Mouse (Mus musculus) left cerebral cortex, postnatal 36 days (tissue): ENCODE measurements around the gene Hpca. TPM values are rescaled to one million over a fixed set of nuclear protein-coding genes. Genes with fewer than 3 reads are reported as not detected.

Source experiments
- DNase-seq, 2 experiments: peaks; one replicate each; pipeline ENCODE4 v3.0.0; 2021 to 2022; ENCODE audit warnings: low spot score in 2 of 2, mixed read lengths in 1 of 2
- intact Hi-C: fragments of 180-260 bp; cut with DNase I; formaldehyde crosslinking; loops from one replicate; pipeline ENCODE4 v1.15.1; 2025
- total RNA-seq, 2 experiments: library from RNA; stranded (reverse); gene quantifications; 2 replicates each; pipeline ENCODE4 v1.2.3; 2021

Hpca gene
- total RNA-seq, 2 experiments from 2014 or later, result 656 to 793 TPM

DNA sequence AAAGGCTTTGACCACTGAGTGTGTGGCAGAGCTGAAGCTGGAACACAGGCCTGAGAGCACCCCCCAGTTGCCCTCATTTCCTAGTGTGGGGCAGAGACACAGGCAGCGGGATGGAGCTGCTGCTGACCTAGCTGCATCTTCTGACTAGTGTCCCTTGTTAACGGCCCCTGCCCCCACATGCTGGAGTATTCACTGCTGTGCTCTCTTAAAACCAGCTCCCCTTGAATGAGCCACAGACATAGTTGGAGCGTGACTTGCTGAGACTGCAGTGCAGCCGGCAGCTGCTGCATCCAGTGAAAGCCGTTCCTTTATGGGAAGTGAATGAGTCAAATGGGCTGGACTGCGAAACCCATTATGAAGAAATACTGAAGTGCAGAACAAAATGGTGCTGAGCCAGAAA lies 40.3 kb downstream of the Hpca start:
- DNase-seq, result no peak
- intact Hi-C loops, result loop anchor here (5.0 kb wide), 2 partner anchors 124 to 174 kb away; no protein-coding TSS in a partner anchor

DNA sequence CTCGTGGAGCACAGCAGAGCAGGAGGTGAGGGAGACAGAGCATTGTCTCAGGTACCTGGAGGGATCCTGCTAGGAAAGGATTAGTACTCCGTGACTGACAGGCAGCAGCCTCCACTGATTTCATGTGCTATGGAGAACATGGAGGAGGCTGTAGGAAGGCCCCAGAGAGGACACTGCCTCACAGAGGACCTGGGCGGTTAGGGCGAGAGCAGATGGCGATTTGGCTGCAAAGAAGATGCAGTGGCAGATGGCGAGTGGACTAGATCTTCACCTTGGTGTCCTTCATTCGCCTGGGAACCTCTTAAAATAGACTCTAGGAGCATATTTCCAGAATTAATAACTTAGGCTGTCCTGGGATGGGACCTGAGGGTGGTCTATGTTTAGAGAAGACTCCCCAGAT lies 40.8 kb downstream of the Hpca start:
- DNase-seq, result no peak
- intact Hi-C loops, result loop anchor here (5.0 kb wide), 2 partner anchors 124 to 174 kb away; no protein-coding TSS in a partner anchor

DNA sequence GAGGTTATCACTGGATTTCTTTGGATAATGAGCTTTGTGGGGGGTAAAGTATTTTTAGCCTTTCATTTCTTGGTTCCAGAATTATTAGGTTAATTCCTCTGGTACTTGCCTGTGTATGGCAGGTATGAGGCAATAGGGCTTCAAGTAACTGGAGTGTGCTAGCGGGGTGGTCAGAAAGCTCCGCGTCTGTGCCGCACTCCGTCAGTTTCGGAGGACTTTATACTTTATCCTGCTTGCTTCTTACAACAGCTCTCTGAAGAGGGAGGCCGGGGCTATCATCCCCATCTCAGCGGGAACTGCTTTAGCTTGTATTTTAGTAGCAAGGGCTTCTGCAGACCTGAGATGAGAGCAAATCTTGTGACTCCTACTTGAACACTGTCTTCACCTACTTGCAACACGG lies 42.7 kb downstream of the Hpca start:
- intact Hi-C loops, result no loop called here
- no peak for DNase-seq

DNA sequence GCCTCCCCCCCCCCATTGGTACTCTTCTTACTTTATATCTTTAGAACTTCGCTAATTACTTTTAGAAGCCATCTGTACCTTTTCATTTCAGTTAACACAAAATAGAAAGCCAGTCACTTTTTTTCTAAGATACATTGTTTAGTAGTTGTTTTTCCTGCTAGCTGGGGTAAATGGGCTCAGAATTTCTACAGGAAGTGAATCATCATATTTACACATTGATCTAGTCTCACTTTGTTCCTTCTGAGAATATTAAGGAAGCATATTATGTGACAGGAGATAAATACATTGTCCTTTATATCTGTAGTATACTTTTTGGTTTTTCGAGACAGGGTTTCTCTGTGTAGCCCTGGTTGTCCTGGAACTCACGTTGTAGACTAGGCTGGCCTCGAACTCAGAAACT lies 53.0 kb downstream of the Hpca start:
- intact Hi-C loops, result no loop called here

DNA sequence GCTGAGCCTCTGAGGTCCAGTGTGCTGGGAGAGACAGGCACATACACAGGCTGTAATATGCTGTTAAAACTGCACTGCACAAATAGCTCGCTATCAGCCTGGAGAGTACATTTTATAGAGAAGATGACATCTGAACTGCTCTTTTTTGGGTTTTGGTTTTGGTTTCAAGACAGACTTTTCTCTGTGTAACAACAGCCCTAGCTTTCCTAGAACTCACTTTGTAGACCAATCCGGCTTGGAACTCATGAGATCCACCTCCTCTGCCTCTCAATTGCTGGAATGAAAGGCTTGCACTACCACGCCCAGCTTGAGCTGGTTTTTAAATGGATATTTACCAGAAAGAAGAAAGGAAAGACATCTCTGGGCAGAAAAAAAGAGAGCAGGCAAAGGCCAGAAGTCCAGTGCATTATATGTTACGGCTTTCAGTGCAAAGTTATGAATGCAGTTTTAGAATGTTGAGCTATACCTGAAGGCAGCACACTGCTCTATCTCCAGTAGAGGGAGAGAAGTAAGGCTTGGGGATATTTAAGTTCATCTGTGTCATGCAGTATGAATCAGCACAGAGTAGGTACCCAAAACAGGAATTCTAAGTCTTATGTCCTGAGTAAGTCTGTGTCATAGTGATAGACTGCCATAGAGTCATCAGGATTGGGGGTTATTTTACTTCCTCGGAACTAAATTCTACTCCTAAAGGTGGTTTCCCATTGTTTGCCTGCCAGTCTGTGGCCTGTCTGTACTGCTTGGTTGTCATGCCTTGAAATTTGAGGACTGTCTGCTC lies 54.0 kb downstream of the Hpca start:
- DNase-seq, result no peak
- intact Hi-C loops, result no loop called here

More for the DNA sequence above, 53.0 kb downstream of the Hpca start:
- DNase-seq, result no peak

DNA sequence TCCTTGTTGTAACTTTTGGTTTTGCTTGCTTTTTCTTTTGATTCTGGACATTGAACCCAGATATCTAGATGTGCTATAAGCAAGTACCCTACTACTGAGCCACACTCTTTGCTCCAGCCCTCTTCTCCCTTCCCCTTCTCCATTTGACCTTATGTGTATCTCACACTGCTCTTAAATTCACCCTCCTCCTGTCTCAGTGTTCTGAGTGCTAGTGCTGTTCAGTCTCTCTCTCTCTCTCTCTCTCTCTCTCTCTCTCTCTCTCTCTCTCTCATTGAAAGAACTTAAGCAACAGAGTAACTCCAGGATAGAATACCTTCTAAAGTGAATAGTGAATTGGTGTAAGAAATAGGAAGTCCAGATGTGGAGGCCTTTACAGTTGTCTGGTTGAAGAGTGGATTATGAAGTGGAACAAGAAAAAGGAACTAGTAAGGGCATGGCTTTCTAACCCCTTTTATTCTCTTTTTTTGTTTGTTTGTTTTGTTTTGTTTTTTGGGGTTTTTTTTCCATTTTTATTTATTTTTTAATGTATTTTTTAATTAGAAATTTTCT lies 56.1 kb downstream of the Hpca start:
- intact Hi-C loops, result no loop called here
- no peak for DNase-seq

DNA sequence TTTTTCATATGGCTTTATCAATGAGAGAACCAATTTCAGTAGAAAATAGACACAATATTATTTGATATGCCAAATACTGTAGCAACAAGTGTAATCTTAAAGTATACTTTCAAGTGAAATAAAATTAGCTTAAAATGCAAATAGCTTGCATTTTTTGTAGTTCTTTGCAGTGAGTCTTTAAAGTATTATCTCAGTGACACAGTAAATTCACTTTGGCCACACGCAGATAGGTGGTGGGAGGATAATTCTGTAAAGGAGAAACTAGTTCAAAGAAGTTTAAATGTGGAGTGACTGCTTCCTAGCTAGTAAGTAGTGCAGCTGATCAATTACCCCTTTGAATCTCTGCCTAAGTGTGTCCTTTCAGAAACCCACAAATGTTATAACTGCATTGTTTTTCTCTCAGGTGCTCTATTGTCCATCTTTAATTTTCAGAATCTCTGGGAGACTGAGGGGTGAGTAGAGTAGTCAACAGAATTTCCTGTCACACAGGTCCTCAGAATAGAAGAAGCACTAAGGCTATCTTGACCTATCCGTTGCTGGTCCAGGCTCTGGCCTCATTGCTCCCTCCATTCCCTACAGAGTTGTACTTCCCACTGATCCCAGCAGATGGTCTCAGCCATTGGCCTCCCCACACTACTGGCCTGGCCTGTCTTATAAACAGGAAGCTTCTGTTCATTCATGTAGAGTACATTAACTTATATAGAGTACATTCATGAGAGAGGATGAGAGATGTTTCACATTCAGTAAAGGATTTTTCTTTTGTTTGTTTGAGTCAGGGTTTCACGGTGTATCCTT lies 59.4 kb downstream of the Hpca start:
- DNase-seq, result no peak
- intact Hi-C loops, result no loop called here

Other genes starting within 250 kb of the Hpca start
- 10 to 100 TPM; 17.6 to 18.9 TPM for gene Trim62, start 238.5 kb downstream of the Hpca start, total RNA-seq
- gene Azin2, start 159.6 kb downstream of the Hpca start, total RNA-seq, result 10 to 100 TPM; 53.8 to 56.6 TPM
- gene Ak2, start 130.1 kb downstream of the Hpca start, total RNA-seq, result 10 to 100 TPM; 22.5 to 24.7 TPM
- 10 to 100 TPM; 48.7 to 58.2 TPM for gene Rnf19b, start 63.8 kb downstream of the Hpca start, total RNA-seq
- not detected for gene Tmem54, start 16.5 kb downstream of the Hpca start, total RNA-seq
- gene Fndc5, start 15.0 kb upstream of the Hpca start, total RNA-seq, result 10 to 100 TPM; 56.9 to 73.3 TPM
- gene S100pbp, start 67.7 kb upstream of the Hpca start, total RNA-seq, result 10 to 100 TPM; 33.9 to 36.0 TPM
- 10 to 100 TPM; 89.6 to 93.2 TPM for gene Yars, start 67.7 kb upstream of the Hpca start, total RNA-seq
- 10 to 100 TPM; 19.7 to 27.1 TPM for gene C77080, start 139.4 kb upstream of the Hpca start, total RNA-seq
- gene Sync, start 165.6 kb upstream of the Hpca start, total RNA-seq, result 1 to 10 TPM; 1.3 to 2.1 TPM
- 100 to 1,000 TPM; 115 to 123 TPM for gene Rbbp4, start 213.3 kb upstream of the Hpca start, total RNA-seq
- 10 to 100 TPM; 24.6 to 28.4 TPM for gene Zbtb8os, start 213.7 kb upstream of the Hpca start, total RNA-seq